ENCODE assay signal across 10 mouse cellular contexts in genomic region chr5:14252583-14252982, GRCm38 (mm10).
DNase-seq lines count a peak whose midpoint lies in the region; ATAC-seq and TF ChIP-seq lines count a peak whose summit lies in the region.
"Had no signal": no experiment of that assay in that cellular context is flagged by ENCODE, and none has a peak within 500 bp of the region (broad histone marks: within the 10 kb centered on the region; RNA-seq: fewer than 3 reads in every experiment).

No protein-coding gene starts in this region.

- H3K27ac ChIP-seq in heart, embryonic 12.5 days (ENCODE audit: poor library complexity, severe bottlenecking) = no peak overlapping the region
- H3K27ac ChIP-seq in lung, embryonic 14.5 days (ENCODE audit: low read depth) = no peak overlapping the region
- H3K27ac ChIP-seq: embryonic facial prominence, embryonic 13.5 days; liver, embryonic 15.5 days had no signal

- no peaks in the 10 kb centered on the region for H3K9me3 ChIP-seq in heart, embryonic 12.5 days (replicated peaks)
- H3K9me3 ChIP-seq in lung, embryonic 14.5 days (ENCODE audit: low read depth, low read length) = no peaks in the 10 kb centered on the region
- H3K9me3 ChIP-seq: embryonic facial prominence, embryonic 13.5 days; liver, embryonic 15.5 days had no signal

- H3K27me3 ChIP-seq in heart, embryonic 12.5 days (replicated peaks) = no peaks in the 10 kb centered on the region
- no peaks in the 10 kb centered on the region for H3K27me3 ChIP-seq in lung, embryonic 14.5 days (ENCODE audit: insufficient read depth, low read length)
- H3K27me3 ChIP-seq: embryonic facial prominence, embryonic 13.5 days; liver, embryonic 15.5 days had no signal

- no peak overlapping the region for H3K9ac ChIP-seq in heart, embryonic 12.5 days
- H3K9ac ChIP-seq in lung, embryonic 14.5 days = no peak overlapping the region
- H3K9ac ChIP-seq: embryonic facial prominence, embryonic 13.5 days; liver, embryonic 15.5 days had no signal

- H3K36me3 ChIP-seq in heart, embryonic 12.5 days = no peaks in the 10 kb centered on the region
- H3K36me3 ChIP-seq in lung, embryonic 14.5 days (ENCODE audit: insufficient read depth) = no peaks in the 10 kb centered on the region
- H3K36me3 ChIP-seq: embryonic facial prominence, embryonic 13.5 days; liver, embryonic 15.5 days had no signal

- intact Hi-C loops in heart, postnatal 36 days (cut with DNase I) = no loop called here
- intact Hi-C loops in gastrocnemius, postnatal 36 days (cut with DNase I) = no loop called here

- peak; percentile 5 to 7 for DNase-seq in heart, postnatal 36 days
- peak; percentile 58 for DNase-seq in right cerebral cortex, postnatal 4 days
- no peak for DNase-seq in right cerebral cortex, adult 2 months (ENCODE audit: low spot score in 2 of 2)
- DNase-seq in embryo, embryonic 10 days (ENCODE audit: low spot score) = peak; percentile 28
- peak; percentile 69 for DNase-seq in lung, embryonic 14.5 days
- DNase-seq in spleen, postnatal 10 days (ENCODE audit: low spot score in 2 of 2) = no peak
- DNase-seq in gastrocnemius, postnatal 36 days = no peak

- no peaks in the 10 kb centered on the region for H3K4me1 ChIP-seq in heart, embryonic 12.5 days (replicated peaks)
- no peaks in the 10 kb centered on the region for H3K4me1 ChIP-seq in lung, embryonic 14.5 days (ENCODE audit: insufficient read depth)
- H3K4me1 ChIP-seq: liver, embryonic 15.5 days had no signal

- ATAC-seq in heart, embryonic 12.5 days (ENCODE audit: insufficient number of reproducible peaks, low FRiP score) = no peak
- peak; percentile 31; the same call in 1 of the 2 replicates for ATAC-seq in lung, embryonic 14.5 days (ENCODE audit: insufficient read depth)

- no peak overlapping the region for H3K4me2 ChIP-seq in heart, embryonic 12.5 days
- no peak overlapping the region for H3K4me2 ChIP-seq in lung, embryonic 14.5 days
- H3K4me2 ChIP-seq: embryonic facial prominence, embryonic 13.5 days; liver, embryonic 15.5 days had no signal

- H3K4me3 ChIP-seq in heart, embryonic 12.5 days = no peak overlapping the region
- no peak overlapping the region for H3K4me3 ChIP-seq in lung, embryonic 14.5 days (ENCODE audit: low read depth, low read length)
- H3K4me3 ChIP-seq: embryonic facial prominence, embryonic 13.5 days; liver, embryonic 15.5 days had no signal

- WGBS in heart, embryonic 12.5 days = 29% methylated on average over 8 of the region's 8 CpGs
- 40% methylated on average over 8 of the region's 8 CpGs for WGBS in lung, embryonic 14.5 days

- TF ChIP-seq CTCF in lung, embryonic 14.5 days (IDR thresholded peaks at IDR 0.05; ENCODE audit: low read depth) = peak; percentile 58

Comparison
In these comparisons a context has a peak if more than half of its experiments do, and no peak if none do; other contexts are left out.
1. DNase-seq: peak in heart, postnatal 36 days (2 of 2), right cerebral cortex, postnatal 4 days (single experiment), embryo, embryonic 10 days (single experiment) and lung, embryonic 14.5 days (single experiment); none in right cerebral cortex, adult 2 months (0 of 2), spleen, postnatal 10 days (0 of 2) and gastrocnemius, postnatal 36 days (0 of 2).